Mouse (Mus musculus) limb, embryonic 15.5 days (tissue): Measurements from ENCODE around the gene Ccdc194. TPM values are rescaled to one million over a fixed set of nuclear protein-coding genes. Genes with fewer than 3 reads are reported as not detected.

Experiments used
- ATAC-seq: fragments of 200-750 bp; cut with Nextera tagmentation; 2 replicates; pipeline ENCODE4 v1.8.0; 2017; ENCODE audit warnings: low read depth, moderate TSS enrichment; ENCODE audit not compliant: insufficient number of reproducible peaks, low FRiP score, low TSS enrichment
- H3K27ac ChIP-seq: fragments of 300-500 bp; sonication (generic); 2 replicates; pipeline ENCODE4 v1.5.1; 2015; ENCODE audit warnings: moderate library complexity, mild to moderate bottlenecking, inconsistent platforms
- H3K27me3 ChIP-seq: fragments of 300-500 bp; sonication (generic); 2 replicates; pipeline ENCODE4 v1.6.1; 2015; ENCODE audit warnings: inconsistent platforms
- H3K36me3 ChIP-seq: fragments of 300-500 bp; sonication (generic); 2 replicates; pipeline ENCODE4 v1.6.1; 2015; ENCODE audit warnings: inconsistent platforms
- H3K4me1 ChIP-seq: fragments of 300-500 bp; sonication (generic); 2 replicates; pipeline ENCODE4 v1.6.1; 2015; ENCODE audit warnings: inconsistent platforms
- H3K4me2 ChIP-seq: fragments of 300-500 bp; sonication (generic); 2 replicates; pipeline ENCODE4 v1.6.1; 2015; ENCODE audit warnings: mild to moderate bottlenecking, inconsistent platforms
- H3K4me3 ChIP-seq: fragments of 300-500 bp; sonication (generic); 2 replicates; pipeline ENCODE4 v1.5.1; 2015; ENCODE audit warnings: mild to moderate bottlenecking, inconsistent platforms
- H3K9ac ChIP-seq: fragments of 300-500 bp; sonication (generic); 2 replicates; pipeline ENCODE4 v1.6.1; 2015; ENCODE audit warnings: inconsistent platforms
- H3K9me3 ChIP-seq: fragments of 300-500 bp; sonication (generic); 2 replicates; pipeline ENCODE4 v1.6.1; 2016; ENCODE audit warnings: inconsistent platforms
- WGBS: fragments of 180-500 bp; shearing (Covaris S2); methylation state at CpG from one replicate; pipeline ENCODE4 v1.1.7; 2015; 5-methylcytosine and 5-hydroxymethylcytosine counted together
- polyA plus RNA-seq: library from polyadenylated mRNA; unstranded; fragments of >200 nt; fragmentation: Nextera tagmentation; extraction: Ambion mirVana; gene quantifications from 2 replicates; pipeline ENCODE4 v1.2.1, GENCODE M21; 2015

Gene Ccdc194
- polyA plus RNA-seq, 1 experiment from 2014 or later: 1.5 TPM

DNA sequence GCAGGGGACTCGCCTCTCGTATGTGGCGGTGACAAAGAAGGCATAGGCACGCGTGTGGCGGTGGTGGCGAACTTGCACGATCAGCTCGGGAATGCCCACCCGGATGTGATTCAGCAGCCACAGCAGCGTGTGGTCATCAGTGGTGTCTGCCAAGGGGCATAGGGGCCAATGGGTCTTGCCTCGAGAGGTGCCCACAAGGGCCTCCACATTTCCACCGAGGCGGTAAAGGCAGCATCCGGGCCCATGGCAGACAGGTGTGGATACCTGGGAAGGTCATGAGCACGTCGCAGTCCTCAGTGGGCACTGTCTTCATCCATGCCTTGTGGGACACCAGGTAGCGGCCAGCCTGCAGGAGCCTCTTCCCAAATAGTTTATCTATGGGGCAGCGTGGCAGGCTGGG, 40.8 kb downstream of the Ccdc194 start:
- WGBS: 93% methylated on average over 19 of the region's 19 CpGs
- 0 out of 2 replicates have a peak overlapping the region, but pooled peaks have one; percentile 88 for H3K4me2 ChIP-seq
- peaks cover 23% of the 10 kb centered on the region for H3K36me3 ChIP-seq
- H3K4me1 ChIP-seq: peaks cover 34% of the 10 kb centered on the region
- no peak overlapping the region for H3K9ac ChIP-seq
- H3K9me3 ChIP-seq: no peaks in the 10 kb centered on the region
- H3K4me3 ChIP-seq: peak overlapping the region; percentile 73
- H3K27me3 ChIP-seq: no peaks in the 10 kb centered on the region
- H3K27ac ChIP-seq: no peak overlapping the region
- no peak for ATAC-seq

DNA sequence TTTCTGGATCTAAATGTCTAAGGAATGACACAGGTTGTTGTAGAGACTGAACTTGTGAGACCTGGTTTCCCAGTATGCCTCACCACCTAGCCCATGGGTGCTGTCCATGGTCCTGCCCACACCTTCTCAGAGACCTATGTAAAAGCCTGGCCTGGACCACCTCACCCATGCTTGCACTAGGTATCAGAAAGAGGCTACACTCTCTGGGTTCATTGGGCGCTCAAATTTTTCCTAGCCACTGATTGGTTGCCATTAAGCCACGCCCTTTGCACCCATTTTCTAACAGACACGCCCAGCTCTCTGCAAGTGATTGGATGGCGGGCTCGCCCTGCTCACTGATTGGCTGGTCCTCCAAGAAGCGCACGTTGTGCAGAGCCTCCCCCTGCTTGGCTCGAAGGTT, 41.6 kb downstream of the Ccdc194 start:
- Histone ChIP-seq H3K4me3 (no peak overlapping the region), H3K4me2 (no peak overlapping the region), H3K36me3 (peaks cover 31% of the 10 kb centered on the region), H3K27me3 (no peaks in the 10 kb centered on the region), H3K9me3 (no peaks in the 10 kb centered on the region), H3K4me1 (peaks cover 26% of the 10 kb centered on the region), H3K9ac (no peak overlapping the region), H3K27ac (no peak overlapping the region)
- WGBS: 49% methylated on average over 8 of the region's 8 CpGs
- no peak for ATAC-seq

- Histone ChIP-seq H3K9me3 (no peaks in the 10 kb centered on the region), H3K36me3 (peaks cover 47% of the 10 kb centered on the region), H3K4me3 (no peak overlapping the region), H3K4me1 (peaks cover 20% of the 10 kb centered on the region), H3K4me2 (no peak overlapping the region), H3K27me3 (no peaks in the 10 kb centered on the region), H3K27ac (no peak overlapping the region), H3K9ac (no peak overlapping the region)
- 88% methylated on average over 11 of the region's 11 CpGs for WGBS
- ATAC-seq: no peak
These were observed 46.6 kb downstream of the Ccdc194 start for GRCm38 (mm10) chr8:71478943-71479342.

GRCm38 (mm10) chr8:71477196-71477845, 48.2 kb downstream of the Ccdc194 start:
- H3K27me3 ChIP-seq: no peaks in the 10 kb centered on the region
- no peaks in the 10 kb centered on the region for H3K9me3 ChIP-seq
- H3K4me2 ChIP-seq: peak overlapping the region; percentile 87
- 44% methylated on average over 14 of the region's 14 CpGs for WGBS
- H3K4me1 ChIP-seq: peaks cover 20% of the 10 kb centered on the region
- peak overlapping the region; percentile 64 for H3K4me3 ChIP-seq
- no peak overlapping the region for H3K9ac ChIP-seq
- H3K27ac ChIP-seq: no peak overlapping the region; the same call in 1 of the 2 replicates
- no peak for ATAC-seq
- H3K36me3 ChIP-seq: peaks cover 62% of the 10 kb centered on the region

DNA sequence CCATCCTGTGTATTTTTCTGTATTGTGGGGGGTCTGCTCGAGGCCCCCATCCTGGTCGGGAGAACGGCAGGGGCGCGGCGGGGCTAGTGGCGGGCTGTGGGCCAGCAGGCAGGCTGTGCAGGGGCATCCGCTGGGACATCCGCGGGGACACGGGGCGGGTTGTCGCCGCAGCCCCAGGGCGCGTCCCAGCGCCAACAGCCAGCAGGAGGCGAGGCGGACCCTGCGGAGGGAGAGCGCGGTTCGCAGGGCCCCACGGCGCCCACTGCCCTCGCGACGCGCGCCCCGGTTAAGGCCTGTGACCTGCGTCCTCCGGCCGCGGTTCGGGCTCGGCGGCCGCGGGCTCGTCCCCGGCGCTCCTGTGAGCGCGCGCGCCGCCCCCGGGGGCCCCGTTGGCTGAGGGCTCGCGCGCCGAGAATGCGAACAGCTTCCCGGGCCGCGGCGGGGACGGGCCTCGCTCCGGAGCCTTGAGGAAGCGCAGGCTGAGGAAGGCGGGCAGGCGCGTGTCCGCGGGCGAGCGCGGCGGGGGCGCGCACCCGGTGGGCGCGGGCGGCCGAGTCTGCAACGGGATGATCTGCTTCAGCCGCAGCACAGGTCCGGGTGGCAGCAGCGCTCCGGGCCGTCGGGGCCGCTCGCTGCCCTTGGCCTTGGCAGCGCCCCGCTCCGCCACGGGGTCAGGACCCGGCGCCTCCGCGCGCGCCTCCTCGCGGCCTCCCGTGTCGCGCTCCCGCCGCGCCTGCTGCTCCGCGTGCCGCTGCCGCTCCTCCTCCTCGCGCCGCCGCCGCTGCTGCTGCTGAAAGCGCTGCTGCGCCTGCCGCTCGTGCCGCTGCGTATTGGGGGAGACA, 49.2 kb downstream of the Ccdc194 start:
- Histone ChIP-seq H3K27me3 (no peaks in the 10 kb centered on the region), H3K4me1 (peaks cover 20% of the 10 kb centered on the region), H3K4me3 (peak overlapping the region; percentile 64), H3K4me2 (peak overlapping the region; percentile 87), H3K36me3 (peaks cover 65% of the 10 kb centered on the region), H3K9me3 (no peaks in the 10 kb centered on the region), H3K9ac (peak overlapping the region; percentile 51), H3K27ac (peak overlapping the region; percentile 84)
- peak; percentile 57 for ATAC-seq
- WGBS: under 1% methylated on average over 66 of the region's 121 CpGs

DNA sequence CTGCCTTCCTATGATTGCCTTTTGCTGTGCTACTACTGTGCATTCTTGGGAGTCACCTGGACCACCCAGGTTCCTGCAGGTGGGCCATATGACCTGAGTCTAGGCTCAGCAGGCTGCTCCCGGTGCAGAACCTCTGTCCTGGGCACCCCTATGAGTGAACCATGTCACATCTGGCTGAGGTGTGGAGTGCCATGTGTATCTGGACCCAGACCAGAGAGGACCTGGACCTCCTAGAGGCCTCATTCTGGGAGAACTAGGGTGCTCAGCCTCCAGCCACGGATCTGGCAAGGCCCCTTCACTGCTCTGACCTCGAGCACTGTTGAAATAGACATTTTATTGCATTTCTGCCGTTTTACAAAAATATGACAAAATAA, 49.8 kb downstream of the Ccdc194 start:
- peaks cover 63% of the 10 kb centered on the region for H3K36me3 ChIP-seq
- H3K27ac ChIP-seq: peak overlapping the region; percentile 84; the same call in 1 of the 2 replicates
- H3K4me2 ChIP-seq: peak overlapping the region; percentile 87
- H3K4me1 ChIP-seq: peaks cover 25% of the 10 kb centered on the region
- peak overlapping the region; percentile 51 for H3K9ac ChIP-seq
- H3K9me3 ChIP-seq: no peaks in the 10 kb centered on the region
- WGBS: 16% methylated on average over 4 of the region's 4 CpGs
- H3K4me3 ChIP-seq: peak overlapping the region; percentile 64
- ATAC-seq: no peak
- H3K27me3 ChIP-seq: no peaks in the 10 kb centered on the region

- Histone ChIP-seq H3K27ac (0 out of 2 replicates have a peak overlapping the region, but pooled peaks have one; percentile 84), H3K36me3 (peaks cover 61% of the 10 kb centered on the region), H3K4me2 (peak overlapping the region; percentile 87; the same call in 1 of the 2 replicates), H3K4me3 (0 out of 2 replicates have a peak overlapping the region, but pooled peaks have one; percentile 64), H3K4me1 (peaks cover 32% of the 10 kb centered on the region), H3K27me3 (no peaks in the 10 kb centered on the region), H3K9me3 (no peaks in the 10 kb centered on the region), H3K9ac (no peak overlapping the region)
- WGBS: 86% methylated on average over 25 of the region's 25 CpGs
- no peak for ATAC-seq
These were observed 50.5 kb downstream of the Ccdc194 start for GRCm38 (mm10) chr8:71474785-71475701.

- Histone ChIP-seq H3K4me1 (peaks cover 36% of the 10 kb centered on the region), H3K27ac (no peak overlapping the region), H3K36me3 (peaks cover 54% of the 10 kb centered on the region), H3K27me3 (no peaks in the 10 kb centered on the region), H3K4me3 (no peak overlapping the region), H3K9ac (no peak overlapping the region), H3K9me3 (no peaks in the 10 kb centered on the region), H3K4me2 (no peak overlapping the region)
- no peak for ATAC-seq
- 91% methylated on average over 18 of the region's 18 CpGs for WGBS
These were observed 51.2 kb downstream of the Ccdc194 start for GRCm38 (mm10) chr8:71474344-71474743.

DNA sequence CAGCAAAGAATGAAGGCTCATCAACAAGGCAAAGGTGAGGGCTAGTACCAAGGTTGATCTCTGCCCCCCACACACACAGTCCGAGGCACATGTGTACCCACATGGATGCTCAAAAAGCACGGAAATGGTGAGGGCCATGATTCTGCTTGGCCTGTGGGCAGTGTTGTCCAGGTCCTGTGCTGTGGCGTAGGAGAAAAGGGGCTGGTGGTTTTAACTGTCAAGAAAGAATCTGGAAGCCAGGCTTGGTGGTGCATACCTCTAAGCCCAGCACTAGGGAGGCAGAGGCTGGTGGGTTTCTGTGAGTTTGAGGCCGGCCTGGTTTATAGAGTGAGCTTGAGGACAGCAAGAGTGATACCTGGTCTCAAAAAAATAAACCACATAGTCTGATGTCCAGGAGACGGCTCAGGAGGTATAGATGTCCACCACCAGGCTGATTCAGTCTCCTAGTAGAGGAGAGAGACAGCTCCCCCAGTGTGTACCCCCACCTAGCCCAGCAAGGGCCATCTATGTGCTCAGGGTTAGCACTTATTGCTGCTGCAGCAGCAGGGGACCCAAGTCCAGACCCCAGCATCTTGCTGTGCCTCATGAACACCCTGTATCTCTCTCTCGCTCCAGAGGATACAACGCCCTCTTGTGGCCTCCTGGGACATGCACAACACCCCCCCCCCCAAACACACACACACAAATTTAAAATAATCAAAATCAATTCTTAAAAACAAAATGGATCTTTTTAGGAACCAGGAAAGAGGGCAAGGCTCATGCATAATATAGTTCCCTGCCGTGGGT, 52.7 kb downstream of the Ccdc194 start:
- Histone ChIP-seq H3K9me3 (no peaks in the 10 kb centered on the region), H3K36me3 (peaks cover 47% of the 10 kb centered on the region), H3K9ac (no peak overlapping the region), H3K4me1 (peaks cover 36% of the 10 kb centered on the region), H3K4me2 (no peak overlapping the region), H3K4me3 (no peak overlapping the region), H3K27me3 (no peaks in the 10 kb centered on the region), H3K27ac (no peak overlapping the region)
- ATAC-seq: no peak
- WGBS: 88% methylated on average over 8 of the region's 8 CpGs

DNA sequence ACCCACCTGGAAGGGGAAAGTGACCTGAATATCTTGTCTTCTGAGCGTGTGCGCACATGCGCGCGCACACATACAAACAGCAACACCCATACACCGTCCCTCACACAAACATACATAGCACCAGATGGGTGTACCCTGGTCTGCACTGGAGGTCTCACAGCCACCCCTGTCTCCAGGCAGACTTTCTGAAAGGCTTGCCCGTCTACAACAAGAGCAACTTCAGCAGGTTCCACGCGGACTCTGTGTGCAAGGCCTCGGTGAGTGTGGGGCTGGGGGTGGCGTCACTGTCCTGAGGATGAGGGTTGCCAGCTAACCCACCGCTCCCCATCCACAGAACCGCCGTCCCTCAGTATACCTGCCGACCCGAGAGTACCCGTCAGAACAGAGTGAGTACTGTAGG, 53.6 kb downstream of the Ccdc194 start:
- H3K27me3 ChIP-seq: no peaks in the 10 kb centered on the region
- H3K9me3 ChIP-seq: no peaks in the 10 kb centered on the region
- H3K4me3 ChIP-seq: no peak overlapping the region
- H3K4me2 ChIP-seq: no peak overlapping the region
- H3K27ac ChIP-seq: no peak overlapping the region
- 92% methylated on average over 17 of the region's 17 CpGs for WGBS
- no peak for ATAC-seq
- peaks cover 28% of the 10 kb centered on the region for H3K4me1 ChIP-seq
- peaks cover 47% of the 10 kb centered on the region for H3K36me3 ChIP-seq
- no peak overlapping the region for H3K9ac ChIP-seq

- Histone ChIP-seq H3K27ac (no peak overlapping the region), H3K4me2 (0 out of 2 replicates have a peak overlapping the region, but pooled peaks have one; percentile 66), H3K9ac (no peak overlapping the region), H3K4me1 (peaks cover 22% of the 10 kb centered on the region), H3K27me3 (no peaks in the 10 kb centered on the region), H3K4me3 (no peak overlapping the region), H3K9me3 (no peaks in the 10 kb centered on the region), H3K36me3 (peaks cover 50% of the 10 kb centered on the region)
- 69% methylated on average over 5 of the region's 5 CpGs for WGBS
- no peak for ATAC-seq
These were observed 54.6 kb downstream of the Ccdc194 start for GRCm38 (mm10) chr8:71470913-71471255.
